Mouse (Mus musculus) lung, adult 18-20 months (tissue): ENCODE results near the gene Aebp1.
"Not testable (repeated sequence)": the region's sequence is repeated elsewhere in the genome, so short reads cannot be mapped to it uniquely, and the experiment has no call there.

ENCODE experiments used
- DNase-seq, 2 experiments: peaks; one replicate each; pipeline ENCODE4 v3.0.0; 2022; ENCODE audit warnings: mixed read lengths in 2 of 2

Aebp1 gene

GRCm38 (mm10) chr11:5856479-5857130 is 5.1 kb upstream of the Aebp1 start:
- no peak for DNase-seq

GRCm38 (mm10) chr11:5858723-5859122 is 3.0 kb upstream of the Aebp1 start:
- DNase-seq: no peak

GRCm38 (mm10) chr11:5859883-5860550 is 1.7 kb upstream of the Aebp1 start:
- DNase-seq: no peak

GRCm38 (mm10) chr11:5860639-5861038 is 1.1 kb upstream of the Aebp1 start:
- DNase-seq: no peak

GRCm38 (mm10) chr11:5862394-5863105 is 803 bp downstream of the Aebp1 start:
- DNase-seq: peak; percentile 50 to 56

GRCm38 (mm10) chr11:5867196-5867595 is 5.4 kb downstream of the Aebp1 start:
- DNase-seq: no peak

GRCm38 (mm10) chr11:5868324-5868723 is 6.6 kb downstream of the Aebp1 start:
- no peak for DNase-seq

GRCm38 (mm10) chr11:5869331-5869730 is 7.6 kb downstream of the Aebp1 start:
- no peak for DNase-seq

GRCm38 (mm10) chr11:5870069-5870468 is 8.3 kb downstream of the Aebp1 start:
- DNase-seq: no peak

DNA sequence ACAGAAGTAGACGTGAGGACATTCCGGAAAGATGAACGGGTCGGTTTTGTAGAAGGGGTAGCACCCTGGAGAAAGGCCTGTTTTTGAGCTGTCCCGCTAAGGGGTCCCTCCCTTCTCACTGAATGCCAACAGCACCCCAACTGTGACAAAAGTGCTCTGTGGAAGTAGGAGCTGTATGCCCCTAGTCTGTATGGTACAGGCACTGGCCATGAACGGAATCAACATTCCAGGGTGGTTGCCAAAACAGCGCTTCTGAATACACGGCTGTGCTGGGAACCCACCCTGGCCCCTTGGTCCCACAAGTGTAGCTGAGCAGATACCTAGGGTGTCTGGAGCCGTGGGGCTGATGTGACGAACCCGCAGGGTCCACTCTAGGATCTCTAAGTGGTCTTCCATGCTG is 11.0 kb downstream of the Aebp1 start:
- DNase-seq: no peak

- DNase-seq: no peak
Measured at GRCm38 (mm10) chr11:5873192-5873591, 11.4 kb downstream of the Aebp1 start.

- no peak for DNase-seq
Measured at GRCm38 (mm10) chr11:5877421-5877820, 15.7 kb downstream of the Aebp1 start.

DNA sequence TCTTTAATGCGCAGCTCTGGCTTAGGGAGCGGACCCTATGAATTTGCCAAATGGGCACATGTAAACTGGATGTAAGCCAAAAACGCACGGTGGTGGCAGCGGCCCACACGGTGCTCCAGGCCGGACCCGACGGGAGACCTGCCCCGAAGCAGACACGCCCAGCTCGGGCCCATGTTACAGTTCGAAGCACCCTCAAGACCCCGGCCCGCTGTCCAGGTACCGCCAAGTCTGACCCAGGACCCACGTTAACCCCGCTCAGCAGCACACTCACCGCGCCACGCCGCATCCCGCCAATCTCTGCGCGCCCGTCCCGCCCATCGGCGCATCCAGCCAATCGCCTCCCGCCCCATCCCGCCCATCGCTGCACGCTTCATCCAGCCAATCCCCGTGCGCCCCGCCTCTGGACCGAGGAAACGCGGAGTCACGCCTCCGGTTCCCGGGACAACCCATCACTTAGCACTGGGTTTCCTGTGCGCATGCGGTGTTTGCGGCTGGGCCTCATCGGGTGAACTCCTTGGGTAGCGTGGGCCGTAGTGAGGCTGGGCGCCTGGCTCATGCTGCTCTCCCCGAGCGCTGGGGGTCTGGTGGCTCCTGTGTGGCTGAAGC is 16.3 kb downstream of the Aebp1 start, which contains the start of gene Pold2:
Gene Pold2, minus strand, starts transcription at position 372 of the 606 bp plus-strand sequence.
- DNase-seq: peak; percentile 98 to 99

DNA sequence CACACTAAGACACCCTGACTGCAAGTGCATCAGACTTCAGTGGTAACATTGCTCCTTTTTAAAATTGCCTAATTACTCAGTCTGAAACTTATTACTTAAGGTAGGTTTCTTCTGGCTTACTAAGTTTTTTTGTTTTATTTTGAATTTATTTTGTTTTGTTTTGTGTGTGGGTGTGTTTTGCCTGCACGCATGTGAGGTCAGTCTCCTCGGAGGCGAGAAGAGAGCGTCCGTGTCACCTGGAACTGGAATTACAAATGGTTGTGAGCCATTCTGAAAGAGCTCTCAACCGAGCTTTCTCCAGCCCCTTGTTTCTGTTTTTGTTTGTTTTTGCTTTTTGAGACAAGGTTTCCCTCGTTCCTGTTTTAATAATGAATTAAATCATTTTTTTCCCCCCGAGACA is 16.9 kb downstream of the Aebp1 start:
- no peak for DNase-seq

DNA sequence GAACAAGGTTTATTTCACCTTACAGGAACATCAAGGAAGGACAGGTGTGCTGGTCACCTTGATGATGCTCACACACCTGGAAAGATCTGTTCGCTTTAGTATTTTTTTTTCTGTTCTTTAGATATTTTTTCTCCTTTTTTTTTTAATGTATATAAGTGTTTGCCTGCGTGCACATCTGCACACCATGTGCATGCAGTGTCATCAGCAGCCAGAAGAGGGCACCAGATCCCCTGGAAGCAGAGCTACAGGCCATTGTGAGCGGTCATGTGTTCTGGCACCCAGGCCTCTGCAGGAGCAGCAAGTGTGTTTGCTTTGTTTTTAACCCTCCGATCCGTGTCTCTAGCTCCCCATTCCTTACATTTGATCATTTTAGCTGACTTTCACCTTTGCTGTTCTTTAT is 18.2 kb downstream of the Aebp1 start:
- DNase-seq: peak; percentile 46 to 56

GRCm38 (mm10) chr11:5882518-5882917 is 20.8 kb downstream of the Aebp1 start:
- no peak for DNase-seq

DNA sequence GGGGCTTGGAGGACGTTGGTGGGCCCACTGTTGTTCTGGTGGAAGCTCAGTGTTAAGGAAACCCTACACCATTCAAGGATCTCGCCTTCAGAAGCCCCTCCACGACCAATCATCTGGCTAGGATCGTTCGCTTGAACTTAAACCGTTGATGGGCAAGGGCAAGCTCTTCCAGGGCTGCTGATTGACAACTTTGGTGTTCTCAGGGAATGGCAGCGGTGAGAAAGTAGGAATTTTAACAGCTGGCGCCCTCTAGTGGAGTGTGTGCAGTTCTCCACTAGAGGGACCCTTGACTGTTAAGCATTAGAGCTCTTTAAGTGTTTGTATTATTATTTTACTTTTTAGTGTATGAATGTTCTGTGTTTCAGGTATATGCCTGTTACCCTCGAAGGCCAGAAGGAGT is 24.4 kb downstream of the Aebp1 start:
- peak; percentile 55 to 70 for DNase-seq

DNA sequence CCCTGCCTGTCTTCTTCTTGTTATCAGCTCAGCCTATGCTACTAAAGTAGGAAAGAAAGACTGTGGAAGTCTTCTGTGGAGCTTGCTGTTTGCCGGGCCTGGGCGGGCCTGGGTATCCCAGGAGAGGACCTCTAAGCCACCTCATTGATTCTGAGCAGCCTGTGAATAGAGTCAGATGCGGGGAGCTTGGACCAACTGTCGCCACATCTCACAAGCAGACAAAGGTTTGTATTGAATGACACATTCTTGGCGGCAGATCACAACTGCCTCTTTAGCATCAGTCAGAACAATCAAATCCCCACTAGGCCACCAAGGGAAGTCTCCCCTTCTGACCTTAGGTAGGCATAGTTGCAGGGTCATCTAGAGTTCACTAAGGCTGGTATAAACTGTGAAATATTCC is 25.5 kb downstream of the Aebp1 start:
- no peak for DNase-seq

- DNase-seq: not testable (repeated sequence)
Measured at GRCm38 (mm10) chr11:5888563-5888962, 26.8 kb downstream of the Aebp1 start.

- peak; percentile 44 to 45 for DNase-seq
Measured at GRCm38 (mm10) chr11:5892151-5892591, 30.4 kb downstream of the Aebp1 start.

DNA sequence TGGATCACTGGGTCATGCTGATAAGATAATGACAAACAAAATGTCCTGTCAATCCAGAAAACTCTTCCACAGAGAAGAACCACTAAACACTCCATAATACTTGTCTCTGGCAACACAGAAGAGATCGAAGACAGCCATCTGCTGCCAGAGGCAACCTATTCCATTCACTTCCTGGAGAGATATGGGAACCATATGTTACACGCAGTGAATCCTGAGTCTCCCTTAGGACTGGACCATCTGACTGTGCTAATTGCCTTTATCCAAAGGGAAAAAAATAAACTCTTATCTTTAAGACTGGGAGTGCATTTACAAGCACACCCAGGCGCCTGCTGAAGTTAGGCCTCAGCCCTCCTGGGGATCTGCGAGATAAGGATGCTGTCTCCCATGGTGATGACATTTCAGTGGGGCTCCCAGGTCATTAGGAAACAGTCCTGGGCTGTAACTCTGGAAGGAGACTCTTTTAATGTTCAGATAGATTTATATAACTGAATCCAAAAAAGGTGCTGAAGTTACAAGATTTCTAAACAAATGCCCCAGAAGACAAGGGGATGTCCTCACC is 31.1 kb downstream of the Aebp1 start:
- no peak for DNase-seq

DNA sequence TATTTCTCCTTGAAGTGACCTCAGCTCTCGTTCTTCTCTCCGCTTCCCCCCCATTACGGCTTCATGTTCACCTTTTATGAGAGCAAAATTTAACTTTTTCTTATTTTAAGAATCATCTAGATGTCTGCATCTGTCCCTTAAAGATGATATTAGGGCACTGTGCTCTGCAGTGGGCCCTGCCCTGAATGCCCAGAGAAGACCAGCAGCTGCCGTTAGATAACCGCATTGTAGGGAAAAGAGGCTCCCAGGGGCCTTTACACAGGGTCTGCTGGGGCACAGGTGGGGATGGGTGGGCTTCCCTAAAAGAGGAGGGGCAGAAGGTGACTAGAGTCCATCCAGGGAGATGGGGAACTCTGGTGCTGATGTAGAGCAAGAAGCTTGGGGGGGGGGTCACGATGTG is 32.1 kb downstream of the Aebp1 start:
- DNase-seq: no peak

GRCm38 (mm10) chr11:5897230-5897629 is 35.5 kb downstream of the Aebp1 start:
- no peak for DNase-seq
